Mouse (Mus musculus): ENCODE measurements around the gene Galnt14.

DNA sequence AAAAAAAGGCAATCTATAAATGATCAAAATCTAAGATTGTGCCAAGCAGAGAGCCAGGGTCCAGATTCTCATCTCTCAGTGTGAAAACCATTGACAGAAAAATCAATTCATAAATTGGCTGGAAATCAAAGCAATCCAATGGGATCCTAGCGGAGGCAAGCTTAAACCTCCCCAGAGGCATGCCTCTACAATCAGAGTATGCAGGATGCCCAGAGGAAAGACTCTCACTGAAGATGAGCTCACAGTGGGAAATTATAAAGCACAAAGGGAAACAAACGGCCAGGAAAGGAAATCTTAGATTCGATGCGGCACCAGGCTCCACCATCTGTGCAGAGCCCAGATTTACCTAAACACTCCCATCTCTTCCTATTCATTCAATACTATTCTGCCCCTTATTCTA, 220.7 kb downstream of the Galnt14 start:
- TF ChIP-seq POLR2A (IDR thresholded peaks at IDR 0.05; ENCODE audit: insufficient read depth, low read depth, low read length) (no peak), EP300 (IDR thresholded peaks at IDR 0.05; ENCODE audit: insufficient read depth, low read depth, low read length) (no peak)
